Mouse (Mus musculus): Measurements from ENCODE around the gene Chml. TPM values are rescaled to one million over a fixed set of nuclear protein-coding genes. Genes with fewer than 3 reads are reported as not detected.

The Chml gene
- polyA plus RNA-seq, 1 experiment: not detected

- no peak for TF ChIP-seq CTCF (IDR thresholded peaks at IDR 0.05; ENCODE audit: insufficient read depth, low read depth, low read length)
- TF ChIP-seq POLR2A (IDR thresholded peaks at IDR 0.05; ENCODE audit: insufficient read depth, low read depth, low read length): no peak
- 81% methylated on average over 1 of the region's 1 CpGs for WGBS
- Histone ChIP-seq H3K27ac (ENCODE audit: insufficient read depth, low read depth, low read length) (no peak within 1 kb of the TSS), H3K4me1 (ENCODE audit: control insufficient read depth, insufficient read depth, low read length) (no peaks in the 10 kb centered on the region), H3K4me3 (ENCODE audit: insufficient read depth, low read depth, low read length) (no peak within 1 kb of the TSS)
Observed at GRCm38 (mm10) chr1:175698293-175698692, 5.6 kb upstream of the Chml start, which contains the start of gene Wdr64. TSS of gene Wdr64 (plus strand) at chr1:175698593.

DNA sequence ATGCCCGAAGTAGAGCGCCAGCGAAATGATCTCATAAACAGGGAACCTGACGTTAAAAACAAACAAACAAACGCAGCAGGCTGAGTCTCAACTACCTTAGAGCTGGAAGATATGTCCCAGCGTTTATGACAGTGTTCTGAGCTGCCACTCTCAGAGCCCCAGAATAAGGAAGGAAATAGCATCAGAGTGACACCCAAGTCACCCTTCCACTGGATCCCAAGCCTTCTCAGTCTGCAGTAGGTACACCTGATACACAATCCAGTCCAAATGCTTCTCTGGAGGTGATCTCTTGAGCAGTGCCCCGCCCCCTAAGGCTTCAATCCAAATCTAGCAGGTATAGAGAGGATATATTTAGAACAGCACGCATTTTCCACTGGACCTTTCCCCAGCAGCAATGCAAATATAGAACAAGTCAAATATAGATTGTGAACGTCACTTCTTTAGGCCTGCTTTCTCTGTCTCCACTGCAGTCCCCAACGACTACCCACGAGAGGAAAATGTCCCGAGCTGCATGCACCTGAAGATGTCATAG is 794 bp upstream of the Chml start:
- 0 out of 2 replicates have a peak, but pooled peaks cover 3% of the 10 kb centered on the region for H3K4me1 ChIP-seq (ENCODE audit: control insufficient read depth, insufficient read depth, low read length)
- no peak overlapping the region for H3K27ac ChIP-seq (ENCODE audit: insufficient read depth, low read depth, low read length)
- TF ChIP-seq POLR2A (IDR thresholded peaks at IDR 0.05; ENCODE audit: insufficient read depth, low read depth, low read length) (no peak), CTCF (IDR thresholded peaks at IDR 0.05; ENCODE audit: insufficient read depth, low read depth, low read length) (no peak)
- 25% methylated on average over 12 of the region's 12 CpGs for whole genome bisulfite sequencing
- no peak overlapping the region for H3K4me3 ChIP-seq (ENCODE audit: insufficient read depth, low read depth, low read length)

GRCm38 (mm10) chr1:175692997-175693361 is 278 bp upstream of the Chml start:
- TF ChIP-seq POLR2A (IDR thresholded peaks at IDR 0.05; ENCODE audit: insufficient read depth, low read depth, low read length) (no peak), CTCF (IDR thresholded peaks at IDR 0.05; ENCODE audit: insufficient read depth, low read depth, low read length) (no peak)
- 0% methylated on average over 17 of the region's 17 CpGs for WGBS
- 0 out of 2 replicates have a peak, but pooled peaks cover 3% of the 10 kb centered on the region for H3K4me1 ChIP-seq (ENCODE audit: control insufficient read depth, insufficient read depth, low read length)
- peak overlapping the region; percentile 96 for H3K4me3 ChIP-seq (ENCODE audit: insufficient read depth, low read depth, low read length)
- no peak overlapping the region for H3K27ac ChIP-seq (ENCODE audit: insufficient read depth, low read depth, low read length)

DNA sequence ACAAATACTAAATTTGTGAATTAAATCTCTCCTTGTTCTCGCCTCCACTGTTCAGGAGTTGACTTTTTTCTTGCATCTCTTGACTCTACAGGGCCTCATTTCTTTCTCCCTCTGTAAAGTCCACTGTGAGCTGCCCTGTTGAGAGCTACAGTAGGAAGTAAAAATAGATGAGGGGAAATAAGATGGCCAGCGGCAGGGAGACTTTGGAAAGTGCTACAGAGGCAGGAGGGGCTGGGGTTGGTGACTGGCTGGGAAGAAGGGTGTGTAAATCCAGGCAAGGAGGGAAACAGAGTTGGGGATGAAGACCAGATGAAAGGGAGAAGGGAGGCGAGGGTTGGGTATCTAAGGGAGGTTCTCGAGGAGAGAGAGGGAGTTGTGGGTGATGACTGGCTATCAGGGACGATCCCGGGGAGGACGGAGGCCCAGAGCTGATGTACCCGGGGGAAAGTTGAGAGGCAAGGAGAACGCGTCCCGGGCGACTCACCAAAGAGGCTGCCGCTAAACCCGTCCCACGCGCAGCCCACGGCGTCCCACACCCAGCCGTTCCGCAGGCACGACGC is 935 bp downstream of the Chml start:
- no peak overlapping the region for H3K27ac ChIP-seq (ENCODE audit: insufficient read depth, low read depth, low read length)
- peak overlapping the region; percentile 96 for H3K4me3 ChIP-seq (ENCODE audit: insufficient read depth, low read depth, low read length)
- 0 out of 2 replicates have a peak, but pooled peaks cover 3% of the 10 kb centered on the region for H3K4me1 ChIP-seq (ENCODE audit: control insufficient read depth, insufficient read depth, low read length)
- TF ChIP-seq CTCF (IDR thresholded peaks at IDR 0.05; ENCODE audit: insufficient read depth, low read depth, low read length) (no peak), POLR2A (IDR thresholded peaks at IDR 0.05; ENCODE audit: insufficient read depth, low read depth, low read length) (no peak)
- under 1% methylated on average over 22 of the region's 22 CpGs for WGBS

DNA sequence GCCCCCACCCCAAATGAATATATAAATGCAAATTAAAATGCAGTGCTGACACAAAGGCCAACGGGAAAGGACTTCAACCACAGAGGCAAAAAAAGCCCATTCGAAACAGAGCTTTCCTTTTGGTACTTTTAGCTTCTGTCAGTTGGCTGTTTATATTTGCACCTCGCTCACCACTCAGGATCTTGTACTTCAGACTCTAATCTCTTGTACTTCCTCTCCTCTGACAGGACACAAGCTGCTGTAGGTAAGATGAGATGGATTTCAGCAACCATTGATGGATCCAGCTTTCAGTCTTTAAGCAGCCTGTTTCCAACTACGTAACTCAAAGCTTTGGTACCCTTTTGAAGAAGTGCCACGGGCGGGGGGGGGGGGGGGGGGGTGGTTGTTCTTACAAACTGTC is 11.7 kb downstream of the Chml start:
- TF ChIP-seq POLR2A (IDR thresholded peaks at IDR 0.05; ENCODE audit: insufficient read depth, low read depth, low read length) (no peak), CTCF (IDR thresholded peaks at IDR 0.05; ENCODE audit: insufficient read depth, low read depth, low read length) (no peak)
- no peaks in the 10 kb centered on the region for H3K4me1 ChIP-seq (ENCODE audit: control insufficient read depth, insufficient read depth, low read length)
- H3K27ac ChIP-seq (ENCODE audit: insufficient read depth, low read depth, low read length): no peak overlapping the region
- 76% methylated on average over 6 of the region's 6 CpGs for WGBS
- no peak overlapping the region for H3K4me3 ChIP-seq (ENCODE audit: insufficient read depth, low read depth, low read length)

DNA sequence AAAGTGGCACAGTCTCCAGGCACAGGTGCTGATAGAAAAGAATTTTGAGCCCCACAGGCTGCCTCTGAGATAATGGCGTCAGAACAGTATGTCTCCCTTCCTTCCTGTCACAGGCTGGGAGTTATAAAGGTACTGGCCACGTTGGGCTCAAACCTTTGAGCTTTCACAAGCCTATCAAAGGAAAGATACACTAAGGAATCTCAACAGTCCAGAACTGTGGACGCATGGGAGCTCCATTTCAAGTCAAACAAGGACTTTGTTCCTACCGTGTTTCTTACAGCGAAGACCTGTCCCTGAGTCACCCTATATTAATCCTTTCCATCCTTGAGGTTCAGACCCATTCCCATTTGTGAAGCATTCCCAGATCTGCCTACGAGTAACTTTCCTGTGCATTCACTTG is 15.2 kb downstream of the Chml start:
- TF ChIP-seq CTCF (IDR thresholded peaks at IDR 0.05; ENCODE audit: insufficient read depth, low read depth, low read length): no peak
- TF ChIP-seq POLR2A (IDR thresholded peaks at IDR 0.05; ENCODE audit: insufficient read depth, low read depth, low read length): no peak
- no peak overlapping the region for H3K27ac ChIP-seq (ENCODE audit: insufficient read depth, low read depth, low read length)
- no peaks in the 10 kb centered on the region for H3K4me1 ChIP-seq (ENCODE audit: control insufficient read depth, insufficient read depth, low read length)
- 89% methylated on average over 6 of the region's 6 CpGs for WGBS
- no peak overlapping the region for H3K4me3 ChIP-seq (ENCODE audit: insufficient read depth, low read depth, low read length)

DNA sequence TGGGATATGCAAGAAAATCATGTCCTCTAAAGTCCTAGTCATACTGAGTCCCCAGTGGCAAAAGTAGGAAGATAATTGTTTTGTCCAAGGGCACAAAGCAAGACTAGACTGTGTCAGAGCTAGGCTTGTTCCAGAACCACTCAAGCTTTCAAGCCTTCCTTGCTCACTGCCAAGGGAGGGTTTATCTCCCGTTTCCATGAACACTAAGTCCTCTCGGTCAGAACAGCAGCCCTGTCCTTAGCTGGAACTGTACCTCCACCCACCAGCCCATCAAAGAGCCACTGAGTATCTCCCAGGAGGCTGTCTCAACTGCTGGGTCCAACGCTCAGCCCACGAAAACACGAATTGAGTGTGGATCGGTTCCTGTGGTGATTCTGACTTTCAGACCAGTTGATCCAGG is 17.6 kb downstream of the Chml start:
- WGBS: 78% methylated on average over 6 of the region's 6 CpGs
- no peak for TF ChIP-seq POLR2A (IDR thresholded peaks at IDR 0.05; ENCODE audit: insufficient read depth, low read depth, low read length)
- no peak for TF ChIP-seq CTCF (IDR thresholded peaks at IDR 0.05; ENCODE audit: insufficient read depth, low read depth, low read length)
- 0 out of 2 replicates have a peak, but pooled peaks cover 3% of the 10 kb centered on the region for H3K4me1 ChIP-seq (ENCODE audit: control insufficient read depth, insufficient read depth, low read length)
- no peak overlapping the region for H3K4me3 ChIP-seq (ENCODE audit: insufficient read depth, low read depth, low read length)
- no peak overlapping the region for H3K27ac ChIP-seq (ENCODE audit: insufficient read depth, low read depth, low read length)

DNA sequence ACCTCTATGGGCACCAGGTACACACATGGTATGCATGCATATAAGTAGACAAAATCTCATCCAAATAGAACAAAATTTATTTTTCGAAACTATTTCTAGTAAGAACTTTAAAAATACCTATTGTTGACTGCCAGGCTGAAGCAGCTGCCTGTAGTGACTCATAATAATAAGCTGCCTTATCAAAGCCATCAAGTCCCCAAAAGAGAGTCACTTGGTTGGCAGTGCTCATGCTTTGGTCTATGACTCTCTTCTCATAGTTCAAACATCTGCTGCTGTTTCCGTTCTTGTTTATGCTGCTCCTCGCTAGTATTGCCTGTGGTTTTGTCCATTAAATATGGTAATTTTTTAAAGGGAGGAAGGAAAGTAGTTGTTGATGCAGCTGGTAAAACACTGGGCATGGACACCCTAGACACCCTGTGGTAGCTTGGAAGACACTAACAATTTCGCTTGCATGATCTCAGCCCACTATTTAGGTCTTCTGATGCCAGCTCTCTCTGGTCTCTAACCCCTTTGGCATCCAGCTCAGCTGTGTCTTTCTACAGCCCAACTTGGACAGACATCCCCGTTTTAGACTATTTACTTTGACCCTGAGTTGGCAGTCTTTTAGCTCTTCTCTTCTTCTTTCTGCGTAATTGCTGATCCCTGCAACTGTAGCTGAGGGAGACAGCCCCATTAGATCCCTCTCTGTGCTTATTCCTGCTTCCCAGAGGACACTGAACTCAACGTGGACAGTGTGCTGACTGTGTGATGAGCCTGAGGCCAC is 19.0 kb downstream of the Chml start:
- Histone ChIP-seq H3K27ac (ENCODE audit: insufficient read depth, low read depth, low read length) (no peak overlapping the region), H3K4me1 (ENCODE audit: control insufficient read depth, insufficient read depth, low read length) (0 out of 2 replicates have a peak, but pooled peaks cover 3% of the 10 kb centered on the region), H3K4me3 (ENCODE audit: insufficient read depth, low read depth, low read length) (no peak overlapping the region)
- 49% methylated on average over 7 of the region's 7 CpGs for WGBS
- no peak for TF ChIP-seq POLR2A (IDR thresholded peaks at IDR 0.05; ENCODE audit: insufficient read depth, low read depth, low read length)
- no peak for TF ChIP-seq CTCF (IDR thresholded peaks at IDR 0.05; ENCODE audit: insufficient read depth, low read depth, low read length)

DNA sequence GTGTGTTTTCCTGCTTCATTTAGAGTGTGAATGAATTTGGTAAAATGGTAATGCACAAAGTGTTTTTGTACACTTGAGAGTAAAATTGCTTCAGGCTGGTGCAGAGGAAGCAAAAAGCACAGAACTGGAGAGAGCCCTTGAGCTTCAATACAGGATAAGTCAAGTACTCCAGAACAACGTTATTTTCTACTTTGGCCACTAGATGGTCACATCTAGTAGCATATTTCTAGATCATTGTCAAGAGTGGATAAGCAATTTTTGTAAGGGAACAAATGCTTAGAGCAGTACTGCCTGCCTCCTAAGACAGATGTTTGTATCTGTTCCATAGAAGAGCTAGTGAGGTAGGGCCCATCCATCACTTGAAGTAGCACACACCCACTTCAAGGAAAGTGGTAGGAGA is 21.1 kb downstream of the Chml start:
- 0 out of 2 replicates have a peak, but pooled peaks cover 3% of the 10 kb centered on the region for H3K4me1 ChIP-seq (ENCODE audit: control insufficient read depth, insufficient read depth, low read length)
- 7% methylated on average over 1 of the region's 1 CpGs for WGBS
- no peak overlapping the region for H3K4me3 ChIP-seq (ENCODE audit: insufficient read depth, low read depth, low read length)
- H3K27ac ChIP-seq (ENCODE audit: insufficient read depth, low read depth, low read length): no peak overlapping the region
- TF ChIP-seq POLR2A (IDR thresholded peaks at IDR 0.05; ENCODE audit: insufficient read depth, low read depth, low read length): no peak
- no peak for TF ChIP-seq CTCF (IDR thresholded peaks at IDR 0.05; ENCODE audit: insufficient read depth, low read depth, low read length)
